Mouse (Mus musculus): ENCODE data around the gene Gdf15. TPM values are rescaled to one million over a fixed set of nuclear protein-coding genes. Genes with fewer than 3 reads are reported as not detected.

Gdf15 gene
- total and polyA plus RNA-seq, 3 experiments = 0.03 TPM; not detected in 2

DNA sequence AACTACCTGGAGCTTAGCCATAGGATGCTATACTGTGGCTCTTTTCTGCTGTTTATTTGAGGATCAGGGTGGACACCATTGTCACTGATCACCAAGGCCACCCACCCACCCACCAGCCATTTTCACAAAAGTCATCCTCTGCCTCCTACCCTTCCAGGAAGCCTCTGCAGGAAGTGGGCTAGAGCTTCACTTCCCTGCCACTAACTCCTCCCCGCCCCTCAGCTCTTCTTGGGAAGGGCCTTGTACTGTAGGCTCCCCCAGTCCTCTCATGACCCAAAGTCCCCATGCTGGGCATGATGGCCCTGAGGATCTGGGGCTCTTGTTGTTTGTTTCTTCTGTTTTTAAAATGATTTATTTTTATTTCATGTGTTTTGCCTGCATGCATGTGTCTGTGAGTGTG, 43.1 kb upstream of the Gdf15 start:
- H3K4me3 ChIP-seq (ENCODE audit: low read depth, low read length) = peak overlapping the region; percentile 76; the same call in 1 of the 2 replicates
- peaks cover 63% of the 10 kb centered on the region for H3K36me3 ChIP-seq (replicated peaks)
- peaks cover 82% of the 10 kb centered on the region for H3K4me1 ChIP-seq (ENCODE audit: insufficient read depth, low read depth, low read length)
- ATAC-seq (ENCODE audit: extremely low read depth, insufficient number of reproducible peaks, low FRiP score, poor library complexity, severe bottlenecking) = no peak
- no peak for DNase-seq (ENCODE audit: low spot score)
- H3K9me3 ChIP-seq (replicated peaks) = no peaks in the 10 kb centered on the region
- TF ChIP-seq GATA2 (IDR thresholded peaks at IDR 0.05; ENCODE audit: borderline replicate concordance, low read depth, low read length) = no peak
- TF ChIP-seq POLR2AphosphoS5 (IDR thresholded peaks at IDR 0.05; ENCODE audit: insufficient replicate concordance, low read depth, low read length) = no peak
- H3K27me3 ChIP-seq (ENCODE audit: insufficient read depth, low read length) = no peaks in the 10 kb centered on the region

- Histone ChIP-seq H3K27me3 (ENCODE audit: insufficient read depth, low read length) (no peaks in the 10 kb centered on the region), H3K4me1 (ENCODE audit: insufficient read depth, low read depth, low read length) (peaks cover 77% of the 10 kb centered on the region), H3K36me3 (replicated peaks) (peaks cover 57% of the 10 kb centered on the region), H3K9me3 (replicated peaks) (no peaks in the 10 kb centered on the region), H3K4me3 (ENCODE audit: low read depth, low read length) (peak overlapping the region; percentile 76; the same call in 1 of the 2 replicates)
- DNase-seq (ENCODE audit: low spot score) (no peak), ATAC-seq (ENCODE audit: extremely low read depth, insufficient number of reproducible peaks, low FRiP score, poor library complexity, severe bottlenecking) (no peak)
- TF ChIP-seq POLR2AphosphoS5 (IDR thresholded peaks at IDR 0.05; ENCODE audit: insufficient replicate concordance, low read depth, low read length) = no peak
- TF ChIP-seq GATA2 (IDR thresholded peaks at IDR 0.05; ENCODE audit: borderline replicate concordance, low read depth, low read length) = no peak
- TF ChIP-seq CTCF (IDR thresholded peaks at IDR 0.05; ENCODE audit: low read depth, low read length) = no peak
- TF ChIP-seq GATA1 (IDR thresholded peaks at IDR 0.05; ENCODE audit: borderline replicate concordance, low read length) = no peak
- no peak for TF ChIP-seq TAL1 (conservative IDR thresholded peaks at IDR 0.05; ENCODE audit: low read depth, low read length)
Measured at GRCm38 (mm10) chr8:70674716-70675115, 42.5 kb upstream of the Gdf15 start.

DNA sequence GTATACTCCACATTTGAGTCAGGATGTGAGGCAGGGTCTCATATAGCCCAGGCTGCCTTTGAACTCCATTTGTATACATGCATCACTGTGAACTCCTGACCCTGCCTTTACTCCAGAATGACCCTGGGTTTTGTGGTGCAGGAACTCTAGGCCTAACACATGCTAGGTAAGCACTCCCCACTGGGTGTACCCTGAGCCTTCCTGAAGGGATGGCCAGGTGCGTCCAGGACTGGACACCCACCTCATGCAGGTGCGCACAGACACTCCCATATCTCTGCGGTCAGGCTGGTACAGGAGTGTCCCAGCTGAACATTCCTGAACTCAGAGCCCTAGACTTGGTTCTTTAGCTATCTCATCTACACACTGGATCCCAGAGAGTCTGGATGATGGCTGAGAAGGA, 41.9 kb upstream of the Gdf15 start:
- no peak for TF ChIP-seq GATA2 (IDR thresholded peaks at IDR 0.05; ENCODE audit: borderline replicate concordance, low read depth, low read length)
- TF ChIP-seq POLR2AphosphoS5 (IDR thresholded peaks at IDR 0.05; ENCODE audit: insufficient replicate concordance, low read depth, low read length) = no peak
- no peak for TF ChIP-seq GATA1 (IDR thresholded peaks at IDR 0.05; ENCODE audit: borderline replicate concordance, low read length)
- TF ChIP-seq TAL1 (conservative IDR thresholded peaks at IDR 0.05; ENCODE audit: low read depth, low read length) = no peak
- TF ChIP-seq CTCF (IDR thresholded peaks at IDR 0.05; ENCODE audit: low read depth, low read length) = no peak
- peak overlapping the region; percentile 76 for H3K4me3 ChIP-seq (ENCODE audit: low read depth, low read length)
- peaks cover 71% of the 10 kb centered on the region for H3K4me1 ChIP-seq (ENCODE audit: insufficient read depth, low read depth, low read length)
- peaks cover 51% of the 10 kb centered on the region for H3K36me3 ChIP-seq (replicated peaks)
- ATAC-seq (ENCODE audit: extremely low read depth, insufficient number of reproducible peaks, low FRiP score, poor library complexity, severe bottlenecking) = no peak
- DNase-seq (ENCODE audit: low spot score) = no peak
- H3K27me3 ChIP-seq (ENCODE audit: insufficient read depth, low read length) = no peaks in the 10 kb centered on the region
- H3K9me3 ChIP-seq (replicated peaks) = no peaks in the 10 kb centered on the region

DNA sequence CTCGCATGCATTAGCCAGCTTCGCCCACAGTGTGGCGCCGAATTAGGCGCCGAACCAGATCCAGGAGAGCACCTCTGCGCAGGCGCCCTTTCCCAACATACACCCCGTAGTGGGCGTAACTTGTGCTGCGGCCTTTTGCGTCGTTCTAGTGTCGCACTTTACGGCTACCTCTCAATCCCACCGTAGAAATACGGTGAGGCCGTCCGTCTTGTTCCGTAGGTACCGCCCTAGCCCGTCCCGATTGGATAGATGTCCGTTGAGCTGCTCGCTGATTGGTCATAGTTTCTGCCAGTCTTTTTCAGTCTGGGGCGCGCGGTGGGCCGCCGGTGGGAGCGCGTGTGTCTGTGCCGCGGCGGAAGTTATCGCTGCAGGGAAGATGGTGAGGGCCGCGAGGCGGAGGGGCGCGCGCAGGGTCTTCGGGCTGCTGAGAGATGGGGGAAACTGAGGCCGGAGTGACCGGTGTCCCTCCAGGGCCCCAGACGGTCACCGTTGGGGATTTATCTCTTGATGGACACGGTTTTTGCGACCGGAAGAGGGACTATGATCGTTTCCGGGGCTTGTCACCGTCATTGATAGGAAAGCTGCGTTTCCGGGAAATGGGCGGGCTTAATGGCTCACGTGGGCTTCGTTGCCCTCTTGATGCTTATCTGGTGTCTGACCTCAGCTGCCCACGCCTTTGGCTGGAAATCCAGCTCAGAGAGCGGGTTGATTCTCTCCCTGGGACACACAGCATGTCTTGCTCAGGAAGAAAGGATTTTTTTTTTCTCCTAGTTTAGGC, 41.0 kb upstream of the Gdf15 start, which contains the start of gene Lsm4:
Gene Lsm4 (plus strand): TSS at position 170 of the 778 bp plus-strand sequence.
- Histone ChIP-seq H3K36me3 (replicated peaks) (peaks cover 42% of the 10 kb centered on the region), H3K4me3 (ENCODE audit: low read depth, low read length) (peak within 1 kb of the TSS; percentile 76), H3K9me3 (replicated peaks) (no peaks in the 10 kb centered on the region), H3K27me3 (ENCODE audit: insufficient read depth, low read length) (no peaks in the 10 kb centered on the region), H3K4me1 (ENCODE audit: insufficient read depth, low read depth, low read length) (peaks cover 64% of the 10 kb centered on the region)
- ATAC-seq (ENCODE audit: extremely low read depth, insufficient number of reproducible peaks, low FRiP score, poor library complexity, severe bottlenecking) (peak; percentile 95), DNase-seq (ENCODE audit: low spot score) (peak; percentile 97)
- TF ChIP-seq GATA1 (IDR thresholded peaks at IDR 0.05; ENCODE audit: borderline replicate concordance, low read length) = no peak
- TF ChIP-seq GATA2 (IDR thresholded peaks at IDR 0.05; ENCODE audit: borderline replicate concordance, low read depth, low read length) = peak; percentile 98
- TF ChIP-seq CTCF (IDR thresholded peaks at IDR 0.05; ENCODE audit: low read depth, low read length) = peak; percentile 42
- no peak for TF ChIP-seq POLR2AphosphoS5 (IDR thresholded peaks at IDR 0.05; ENCODE audit: insufficient replicate concordance, low read depth, low read length)
- TF ChIP-seq TAL1 (conservative IDR thresholded peaks at IDR 0.05; ENCODE audit: low read depth, low read length) = no peak

- TF ChIP-seq GATA1 (IDR thresholded peaks at IDR 0.05; ENCODE audit: borderline replicate concordance, low read length) (no peak), CTCF (IDR thresholded peaks at IDR 0.05; ENCODE audit: low read depth, low read length) (no peak), POLR2AphosphoS5 (IDR thresholded peaks at IDR 0.05; ENCODE audit: insufficient replicate concordance, low read depth, low read length) (no peak)
- DNase-seq (ENCODE audit: low spot score) = no peak
- no peak for ATAC-seq (ENCODE audit: extremely low read depth, insufficient number of reproducible peaks, low FRiP score, poor library complexity, severe bottlenecking)
- peaks cover 56% of the 10 kb centered on the region for H3K4me1 ChIP-seq (ENCODE audit: insufficient read depth, low read depth, low read length)
- no peaks in the 10 kb centered on the region; the same call in 1 of the 2 replicates for H3K9me3 ChIP-seq (replicated peaks)
- no peaks in the 10 kb centered on the region for H3K27me3 ChIP-seq (ENCODE audit: insufficient read depth, low read length)
- H3K36me3 ChIP-seq (replicated peaks) = peaks cover 35% of the 10 kb centered on the region
- H3K4me3 ChIP-seq (ENCODE audit: low read depth, low read length) = peak overlapping the region; percentile 76
Measured at GRCm38 (mm10) chr8:70672325-70673078, 40.2 kb upstream of the Gdf15 start.

- TF ChIP-seq GATA1 (IDR thresholded peaks at IDR 0.05; ENCODE audit: borderline replicate concordance, low read length) (no peak), POLR2AphosphoS5 (IDR thresholded peaks at IDR 0.05; ENCODE audit: insufficient replicate concordance, low read depth, low read length) (no peak), TAL1 (conservative IDR thresholded peaks at IDR 0.05; ENCODE audit: low read depth, low read length) (no peak), CTCF (IDR thresholded peaks at IDR 0.05; ENCODE audit: low read depth, low read length) (no peak), GATA2 (IDR thresholded peaks at IDR 0.05; ENCODE audit: borderline replicate concordance, low read depth, low read length) (no peak)
- Histone ChIP-seq H3K27me3 (ENCODE audit: insufficient read depth, low read length) (peaks cover 3% of the 10 kb centered on the region; the same call in 1 of the 2 replicates), H3K4me1 (ENCODE audit: insufficient read depth, low read depth, low read length) (peaks cover 56% of the 10 kb centered on the region), H3K9me3 (replicated peaks) (no peaks in the 10 kb centered on the region; the same call in 1 of the 2 replicates), H3K4me3 (ENCODE audit: low read depth, low read length) (no peak overlapping the region), H3K36me3 (replicated peaks) (peaks cover 28% of the 10 kb centered on the region)
- no peak for ATAC-seq (ENCODE audit: extremely low read depth, insufficient number of reproducible peaks, low FRiP score, poor library complexity, severe bottlenecking)
- no peak for DNase-seq (ENCODE audit: low spot score)
Measured at GRCm38 (mm10) chr8:70671615-70672324, 39.5 kb upstream of the Gdf15 start.

Measured in G1E (cell line).